Mouse (Mus musculus) erythroblast, embryonic 14.5 days (primary cell): ENCODE results near the gene Rbm38.

ENCODE experiments used
- GATA1 ChIP-seq: IDR thresholded peaks from 2 replicates; pipeline ENCODE4 v1.6.1; 2012; ENCODE audit warnings: low read length, inconsistent platforms, mixed read lengths
- TAL1 ChIP-seq: IDR thresholded peaks from 3 replicates; pipeline ENCODE4 v1.6.1; 2012; ENCODE audit warnings: low read length, inconsistent platforms, mixed read lengths

DNA sequence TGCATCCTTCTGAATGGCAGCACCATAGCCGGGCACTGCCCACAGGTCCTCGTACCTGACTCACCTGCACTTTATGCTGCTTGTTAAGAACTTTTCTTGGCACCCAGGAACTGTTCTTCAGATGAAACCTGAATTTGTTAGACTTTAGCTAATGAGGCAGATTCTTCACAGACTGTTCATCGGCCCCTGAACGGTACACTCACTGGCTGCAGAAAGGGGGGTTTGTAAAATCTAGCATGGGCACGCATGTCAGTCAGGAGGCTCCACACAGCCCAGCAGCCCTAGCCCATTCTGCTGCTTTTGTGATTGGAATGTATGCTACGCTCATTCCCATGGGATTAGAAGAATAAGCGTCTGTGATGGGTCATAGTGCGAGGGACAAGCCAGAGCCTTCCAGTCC lies 16.6 kb upstream of the Rbm38 start:
- TF ChIP-seq TAL1 (no peak), GATA1 (no peak)
